Mouse (Mus musculus): ENCODE measurements around the gene Srsf10.

DNA sequence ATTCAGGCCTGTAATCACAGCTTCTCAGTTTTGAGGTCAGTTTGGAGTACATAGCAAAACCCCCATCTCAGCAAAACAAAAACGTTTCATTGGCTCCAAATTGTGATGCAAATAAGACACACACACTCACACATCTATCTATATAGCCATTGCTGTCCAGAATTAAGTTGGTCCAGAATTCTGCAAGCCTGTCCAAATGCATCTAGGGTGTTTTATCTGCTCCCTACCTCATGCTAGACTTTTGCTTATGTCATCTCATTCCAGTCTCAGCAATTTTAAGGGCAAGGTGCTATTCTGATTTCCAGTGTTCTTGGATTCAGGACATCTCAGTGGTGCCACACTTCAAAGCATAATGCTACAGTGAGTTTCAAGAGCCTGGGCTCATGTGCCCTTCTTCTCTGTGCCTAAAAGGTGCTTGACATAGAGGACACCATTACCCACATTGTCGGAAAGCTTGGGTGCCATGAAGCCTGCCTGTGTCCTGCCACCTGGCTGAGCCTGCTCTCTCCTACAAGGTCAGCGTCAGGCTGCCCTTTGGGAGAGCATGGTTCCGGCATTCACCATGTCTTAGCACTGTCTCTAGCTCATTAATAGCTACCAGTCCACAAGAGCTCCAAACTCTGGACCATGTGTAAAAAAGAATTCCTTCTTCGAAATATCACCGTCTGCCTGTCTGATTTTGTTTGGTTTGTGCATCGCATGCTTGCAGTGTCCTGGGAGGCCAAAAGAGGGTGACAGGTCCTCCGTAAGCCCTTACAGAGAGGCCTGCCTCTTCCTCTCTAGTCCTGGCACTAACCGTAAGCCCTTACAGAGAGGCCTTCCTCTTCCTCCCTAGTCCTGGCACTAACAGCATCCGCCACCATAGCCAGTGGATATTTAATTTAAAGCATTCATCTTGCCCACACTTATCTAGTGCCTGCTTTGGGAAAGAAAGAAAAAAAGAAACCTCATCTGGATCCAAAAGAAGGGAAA lies 19.3 kb downstream of the Srsf10 start:
- TF ChIP-seq CTCF (IDR thresholded peaks at IDR 0.05; ENCODE audit: low read depth, low read length) (no peak), POLR2AphosphoS5 (IDR thresholded peaks at IDR 0.05; ENCODE audit: insufficient replicate concordance, low read depth, low read length) (no peak; the same call in 1 of the 2 replicates), GATA1 (IDR thresholded peaks at IDR 0.05; ENCODE audit: borderline replicate concordance, low read length) (no peak), TAL1 (conservative IDR thresholded peaks at IDR 0.05; ENCODE audit: low read depth, low read length) (no peak), GATA2 (IDR thresholded peaks at IDR 0.05; ENCODE audit: borderline replicate concordance, low read depth, low read length) (no peak)
